Mouse (Mus musculus) midbrain, postnatal 0 days (tissue): ENCODE measurements around the gene Sbpl. TPM values are rescaled to one million over a fixed set of nuclear protein-coding genes. Genes with fewer than 3 reads are reported as not detected.
A peak's percentile ranks its signal among the peaks of the same experiment; 100 is the strongest.
"Not testable (repeated sequence)": the region's sequence is repeated elsewhere in the genome, so short reads cannot be mapped to it uniquely, and the experiment has no call there.

Experiments
- ATAC-seq: fragments of 200-750 bp; cut with Nextera tagmentation; 2 replicates; pipeline ENCODE4 v1.8.0; 2017; ENCODE audit warnings: moderate number of reproducible peaks, mild to moderate bottlenecking, moderate TSS enrichment, moderate library complexity; ENCODE audit not compliant: low FRiP score
- DNase-seq: peaks from one replicate; pipeline ENCODE4 v3.0.0-alpha.2; 2015; ENCODE audit warnings: low spot score
- H3K27ac ChIP-seq: fragments of 300-500 bp; sonication (generic); 2 replicates; pipeline ENCODE4 v1.5.1; 2014; ENCODE audit warnings: low read depth, mild to moderate bottlenecking, low read length, mixed read lengths
- H3K27me3 ChIP-seq: fragments of 300-500 bp; sonication (generic); 2 replicates; pipeline ENCODE4 v1.6.1; 2014; ENCODE audit warnings: low read length, control low read depth, mixed read lengths; ENCODE audit not compliant: insufficient read depth
- H3K36me3 ChIP-seq: fragments of 300-500 bp; sonication (generic); 2 replicates; pipeline ENCODE4 v1.6.1; 2014; ENCODE audit warnings: low read length, control low read depth, mixed read lengths; ENCODE audit not compliant: insufficient read depth
- H3K4me1 ChIP-seq: fragments of 300-500 bp; sonication (generic); 2 replicates; pipeline ENCODE4 v1.6.1; 2014; ENCODE audit warnings: mild to moderate bottlenecking, control low read depth, antibody characterized with exemption, low read length, mixed read lengths; ENCODE audit not compliant: insufficient read depth
- H3K4me2 ChIP-seq: fragments of 300-500 bp; sonication (generic); 2 replicates; pipeline ENCODE4 v1.6.1; 2014; ENCODE audit warnings: low read depth, mild to moderate bottlenecking, low read length, mixed read lengths; ENCODE audit not compliant: poor library complexity, severe bottlenecking
- H3K4me3 ChIP-seq: fragments of 300-500 bp; sonication (generic); 2 replicates; pipeline ENCODE4 v1.5.1; 2014; ENCODE audit warnings: low read depth, mild to moderate bottlenecking, low read length, moderate library complexity
- H3K9ac ChIP-seq: fragments of 300-500 bp; sonication (generic); replicated peaks from 2 replicates; pipeline ENCODE4 v1.6.1; 2014; ENCODE audit warnings: mild to moderate bottlenecking, low read length, moderate library complexity, mixed read lengths; ENCODE audit not compliant: poor library complexity, severe bottlenecking
- H3K9me3 ChIP-seq: fragments of 300-500 bp; sonication (generic); 2 replicates; pipeline ENCODE4 v1.6.1; 2016; ENCODE audit warnings: low read length, control low read depth
- CTCF ChIP-seq: IDR thresholded peaks from 2 replicates; pipeline ENCODE4 v1.5.1; 2016; ENCODE audit warnings: antibody characterized with exemption, mild to moderate bottlenecking
- WGBS: fragments of 180-500 bp; shearing (Covaris S2); extraction: QIAGEN DNeasy Blood & Tissue Kit; methylation state at CpG from one replicate; pipeline ENCODE4 v1.1.7; 2014; 5-methylcytosine and 5-hydroxymethylcytosine counted together
- polyA plus RNA-seq: library from polyadenylated mRNA; unstranded; fragments of >200 nt; fragmentation: Nextera tagmentation; extraction: Ambion mirVana; gene quantifications from 2 replicates; pipeline ENCODE4 v1.2.1, GENCODE M21; 2015
- total RNA-seq: library from RNA; depleted of rRNA; stranded (reverse); fragments of >200 nt; gene quantifications from 2 replicates; pipeline ENCODE4 v1.2.3, GENCODE M21; 2014; rRNA removed

Sbpl gene
- total and polyA plus RNA-seq, 2 experiments from 2014 or later = not detected

- Histone ChIP-seq H3K4me2 (no peak within 1 kb of the TSS), H3K27me3 (no peaks in the 10 kb centered on the region), H3K4me3 (no peak within 1 kb of the TSS), H3K9me3 (no peaks in the 10 kb centered on the region), H3K9ac (no peak within 1 kb of the TSS), H3K4me1 (no peaks in the 10 kb centered on the region), H3K36me3 (no peaks in the 10 kb centered on the region), H3K27ac (no peak within 1 kb of the TSS)
- ATAC-seq (no peak), DNase-seq (no peak)
- no peak for TF ChIP-seq CTCF
Measured at GRCm38 (mm10) chr17:23941372-23941771, 13.7 kb downstream of the Sbpl start, which contains the start of gene Sbp. Gene Sbp (plus strand): TSS chr17:23941672.

- no peak overlapping the region for H3K9ac ChIP-seq
- no peaks in the 10 kb centered on the region for H3K27me3 ChIP-seq
- H3K4me3 ChIP-seq = no peak overlapping the region
- H3K4me2 ChIP-seq = no peak overlapping the region
- H3K4me1 ChIP-seq = no peaks in the 10 kb centered on the region
- no peaks in the 10 kb centered on the region for H3K36me3 ChIP-seq
- DNase-seq = no peak
- WGBS = 80% methylated on average over 5 of the region's 5 CpGs
- TF ChIP-seq CTCF = no peak
- no peak for ATAC-seq
- no peak overlapping the region for H3K27ac ChIP-seq
- no peaks in the 10 kb centered on the region for H3K9me3 ChIP-seq
Measured at GRCm38 (mm10) chr17:23931157-23931556, 23.9 kb downstream of the Sbpl start.

- TF ChIP-seq CTCF = peak; percentile 26; the same call in 1 of the 2 replicates
- ATAC-seq (peak; percentile 87), DNase-seq (peak; percentile 92)
- no peaks in the 10 kb centered on the region for H3K9me3 ChIP-seq
- 0% methylated on average over 14 of the region's 14 CpGs for WGBS
- H3K4me3 ChIP-seq = peak overlapping the region; percentile 51
- no peaks in the 10 kb centered on the region for H3K36me3 ChIP-seq
- no peaks in the 10 kb centered on the region for H3K27me3 ChIP-seq
- H3K4me1 ChIP-seq = no peaks in the 10 kb centered on the region
- H3K4me2 ChIP-seq = peak overlapping the region; percentile 80
- peak overlapping the region; percentile 87 for H3K27ac ChIP-seq
- peak overlapping the region; percentile 64 for H3K9ac ChIP-seq
Measured at GRCm38 (mm10) chr17:23925090-23925493, 30.0 kb downstream of the Sbpl start.

GRCm38 (mm10) chr17:23924531-23925007 lies 30.5 kb downstream of the Sbpl start:
- no peaks in the 10 kb centered on the region for H3K9me3 ChIP-seq
- peak; percentile 96 for ATAC-seq
- WGBS = 1% methylated on average over 25 of the region's 29 CpGs
- H3K36me3 ChIP-seq = no peaks in the 10 kb centered on the region
- H3K4me1 ChIP-seq = no peaks in the 10 kb centered on the region
- peak; percentile 48 for TF ChIP-seq CTCF
- peak overlapping the region; percentile 51 for H3K4me3 ChIP-seq
- no peaks in the 10 kb centered on the region for H3K27me3 ChIP-seq
- H3K4me2 ChIP-seq = peak overlapping the region; percentile 80
- H3K27ac ChIP-seq = peak overlapping the region; percentile 87
- peak overlapping the region; percentile 64 for H3K9ac ChIP-seq
- DNase-seq = peak; percentile 95

GRCm38 (mm10) chr17:23917158-23917557 lies 37.9 kb downstream of the Sbpl start, which contains the start of gene Dcpp3:
Gene Dcpp3 (plus strand): TSS chr17:23917458.
- 73% methylated on average over 4 of the region's 4 CpGs for WGBS
- not testable (repeated sequence) for H3K36me3 ChIP-seq, H3K4me1 ChIP-seq

More at GRCm38 (mm10) chr17:23917158-23917557, 37.9 kb downstream of the Sbpl start, which contains the start of gene Dcpp3:
- not testable (repeated sequence) for ATAC-seq, H3K4me2 ChIP-seq, H3K4me3 ChIP-seq, H3K9me3 ChIP-seq, H3K9ac ChIP-seq, DNase-seq, H3K27me3 ChIP-seq, H3K27ac ChIP-seq

Other genes with a start within 250 kb of the Sbpl start
- gene 1520401A03Rik, start 232.5 kb downstream of the Sbpl start, total RNA-seq = 0.19 TPM in 1 of 2 replicates, not detected in the other
- gene 1520401A03Rik, start 232.5 kb downstream of the Sbpl start, polyA plus RNA-seq = 0.15 TPM in 1 of 2 replicates, not detected in the other
- 18.3 and 18.4 TPM in 2 replicates for gene Pkmyt1, start 228.9 kb downstream of the Sbpl start, total RNA-seq
- 18.0 and 18.3 TPM in 2 replicates for gene Pkmyt1, start 228.9 kb downstream of the Sbpl start, polyA plus RNA-seq
- 83.6 and 103 TPM in 2 replicates for gene Paqr4, start 214.4 kb downstream of the Sbpl start, total RNA-seq
- 66.0 and 73.8 TPM in 2 replicates for gene Paqr4, start 214.4 kb downstream of the Sbpl start, polyA plus RNA-seq
- 0.38 and 2.5 TPM in 2 replicates for gene Kremen2, start 209.4 kb downstream of the Sbpl start, total RNA-seq
- 1.3 TPM in 2 replicates for gene Kremen2, start 209.4 kb downstream of the Sbpl start, polyA plus RNA-seq
- 248 and 253 TPM in 2 replicates for gene Flywch1, start 183.7 kb downstream of the Sbpl start, total RNA-seq
- 188 TPM in 2 replicates for gene Flywch1, start 183.7 kb downstream of the Sbpl start, polyA plus RNA-seq
- gene Flywch2, start 169.2 kb downstream of the Sbpl start, total RNA-seq = 94.8 and 96.5 TPM in 2 replicates
- 128 and 133 TPM in 2 replicates for gene Flywch2, start 169.2 kb downstream of the Sbpl start, polyA plus RNA-seq
- gene Srrm2, start 164.7 kb downstream of the Sbpl start, total RNA-seq = 162 and 196 TPM in 2 replicates
- gene Srrm2, start 164.7 kb downstream of the Sbpl start, polyA plus RNA-seq = 351 and 443 TPM in 2 replicates
- gene Elob, start 126.1 kb downstream of the Sbpl start, total RNA-seq = 1,027 and 1,129 TPM in 2 replicates
- 1,525 and 1,526 TPM in 2 replicates for gene Elob, start 126.1 kb downstream of the Sbpl start, polyA plus RNA-seq
- gene Prss33, start 119.2 kb downstream of the Sbpl start, total RNA-seq = not detected in 2 replicates
- gene Prss33, start 119.2 kb downstream of the Sbpl start, polyA plus RNA-seq = 0.17 TPM in 1 of 2 replicates, not detected in the other
- not detected in 2 replicates for gene Prss32, start 111.4 kb downstream of the Sbpl start, total RNA-seq
- gene Prss32, start 111.4 kb downstream of the Sbpl start, polyA plus RNA-seq = 0.23 and 0.60 TPM in 2 replicates
- gene Prss41, start 111.1 kb downstream of the Sbpl start, total RNA-seq = 0.11 and 1.8 TPM in 2 replicates
- gene Prss41, start 111.1 kb downstream of the Sbpl start, polyA plus RNA-seq = 1.3 and 2.2 TPM in 2 replicates
- gene Prss21, start 87.2 kb downstream of the Sbpl start, total RNA-seq = not detected in 2 replicates
- not detected in 2 replicates for gene Prss21, start 87.2 kb downstream of the Sbpl start, polyA plus RNA-seq
- gene Dcpp1, start 74.4 kb downstream of the Sbpl start, total RNA-seq = 2.0 TPM in 1 of 2 replicates, not detected in the other
- not detected in 2 replicates for gene Dcpp1, start 74.4 kb downstream of the Sbpl start, polyA plus RNA-seq
- not detected in 2 replicates for gene Dcpp2, start 74.4 kb downstream of the Sbpl start, total RNA-seq
- gene Dcpp2, start 74.4 kb downstream of the Sbpl start, polyA plus RNA-seq = not detected in 2 replicates
- gene Dcpp3, start 37.8 kb downstream of the Sbpl start, total RNA-seq = not detected in 2 replicates
- not detected in 2 replicates for gene Dcpp3, start 37.8 kb downstream of the Sbpl start, polyA plus RNA-seq
- gene Sbp, start 13.6 kb downstream of the Sbpl start, total RNA-seq = not detected in 2 replicates
- not detected in 2 replicates for gene Sbp, start 13.6 kb downstream of the Sbpl start, polyA plus RNA-seq
- 1.8 TPM in 1 of 2 replicates, not detected in the other for gene Prss30, start 25.3 kb upstream of the Sbpl start, total RNA-seq
- gene Prss30, start 25.3 kb upstream of the Sbpl start, polyA plus RNA-seq = 0.15 and 0.17 TPM in 2 replicates
- gene Prss22, start 42.8 kb upstream of the Sbpl start, total RNA-seq = not detected in 2 replicates
- 0.17 TPM in 1 of 2 replicates, not detected in the other for gene Prss22, start 42.8 kb upstream of the Sbpl start, polyA plus RNA-seq
- not detected in 2 replicates for gene Prss27, start 82.9 kb upstream of the Sbpl start, total RNA-seq
- gene Prss27, start 82.9 kb upstream of the Sbpl start, polyA plus RNA-seq = not detected in 2 replicates
- 92.0 and 99.8 TPM in 2 replicates for gene Kctd5, start 118.2 kb upstream of the Sbpl start, total RNA-seq
- gene Kctd5, start 118.2 kb upstream of the Sbpl start, polyA plus RNA-seq = 80.2 and 81.3 TPM in 2 replicates
- gene Pdpk1, start 195.7 kb upstream of the Sbpl start, total RNA-seq = 57.9 and 68.1 TPM in 2 replicates
- 53.2 and 61.5 TPM in 2 replicates for gene Pdpk1, start 195.7 kb upstream of the Sbpl start, polyA plus RNA-seq
- gene Amdhd2, start 208.5 kb upstream of the Sbpl start, total RNA-seq = 40.2 and 58.6 TPM in 2 replicates
- 34.0 and 41.4 TPM in 2 replicates for gene Amdhd2, start 208.5 kb upstream of the Sbpl start, polyA plus RNA-seq
- 730 and 771 TPM in 2 replicates for gene Atp6v0c, start 214.4 kb upstream of the Sbpl start, total RNA-seq
- 2,426 and 2,595 TPM in 2 replicates for gene Atp6v0c, start 214.4 kb upstream of the Sbpl start, polyA plus RNA-seq